Mouse (Mus musculus) C2C12 (cell line): Measurements from ENCODE around the gene Ergic2. TPM values are rescaled to one million over a fixed set of nuclear protein-coding genes. Genes with fewer than 3 reads are reported as not detected.

Experiments used
- H3K27me3 ChIP-seq: one replicate; pipeline ENCODE4 v1.6.1; 2011; ENCODE audit not compliant: control insufficient read depth, insufficient read depth, insufficient read length
- H3K36me3 ChIP-seq: one replicate; pipeline ENCODE4 v1.6.1; 2011; ENCODE audit not compliant: control insufficient read depth, insufficient read depth
- H3K4me3 ChIP-seq: one replicate; pipeline ENCODE4 v1.5.1; 2011; ENCODE audit warnings: mild to moderate bottlenecking, control low read depth; ENCODE audit not compliant: poor library complexity, insufficient read depth, severe bottlenecking
- H3K79me2 ChIP-seq: one replicate; pipeline ENCODE4 v1.6.1; 2011; ENCODE audit not compliant: control insufficient read depth, insufficient read depth
- H3K79me3 ChIP-seq: one replicate; pipeline ENCODE4 v1.6.1; 2011; ENCODE audit warnings: low read depth, control low read depth
- H3ac ChIP-seq: one replicate; pipeline ENCODE3; 2011; ENCODE audit warnings: low read depth; ENCODE audit not compliant: control insufficient read depth, insufficient read length
- CEBPB ChIP-seq: IDR thresholded peaks from one replicate; pipeline ENCODE4 v1.6.1; 2011; ENCODE audit warnings: low read depth, mild to moderate bottlenecking, control low read depth, moderate library complexity
- CTCF ChIP-seq: IDR thresholded peaks from one replicate; pipeline ENCODE4 v1.5.1; 2011; ENCODE audit not compliant: control insufficient read depth, insufficient read depth, insufficient read length
- FOSL1 ChIP-seq: IDR thresholded peaks from one replicate; pipeline ENCODE4 v1.8.0; 2011; ENCODE audit warnings: mild to moderate bottlenecking, low read length; ENCODE audit not compliant: poor library complexity, insufficient read depth, severe bottlenecking
- MAX ChIP-seq: IDR thresholded peaks from one replicate; pipeline ENCODE4 v1.6.1; 2011; ENCODE audit warnings: mild to moderate bottlenecking, control low read depth
- MYOD1 ChIP-seq: IDR thresholded peaks from one replicate; pipeline ENCODE4 v1.6.1; 2011; ENCODE audit warnings: low read depth; ENCODE audit not compliant: control insufficient read depth, insufficient read length
- MYOG ChIP-seq: IDR thresholded peaks from one replicate; pipeline ENCODE4 v1.6.1; 2011; ENCODE audit not compliant: control insufficient read depth, insufficient read length; ENCODE audit errors: extremely low read depth
- USF1 ChIP-seq: IDR thresholded peaks from one replicate; pipeline ENCODE4 v1.6.1; 2011; ENCODE audit warnings: low read depth, mild to moderate bottlenecking, control low read depth, moderate library complexity
- polyA plus RNA-seq: library from polyadenylated mRNA; unstranded; fragments of >200 nt; fragmentation: generic; extraction: Trizol; gene quantifications from one replicate; pipeline ENCODE4 v1.2.1, GENCODE M21; 2012; ENCODE audit warnings: missing spikeins

The Ergic2 gene
- polyA plus RNA-seq, 1 experiment: 49.4 TPM

- Histone ChIP-seq H3K79me2 (no peaks in the 10 kb centered on the region), H3K36me3 (no peaks in the 10 kb centered on the region), H3K27me3 (no peaks in the 10 kb centered on the region), H3ac (no peak overlapping the region), H3K79me3 (no peaks in the 10 kb centered on the region), H3K4me3 (no peak overlapping the region)
- no peak for TF ChIP-seq MYOD1
These were observed 69.8 kb downstream of the Ergic2 start for GRCm38 (mm10) chr6:148142421-148142820.

GRCm38 (mm10) chr6:148141874-148142273 lies 70.3 kb downstream of the Ergic2 start:
- no peaks in the 10 kb centered on the region for H3K27me3 ChIP-seq
- no peak overlapping the region for H3K4me3 ChIP-seq
- TF ChIP-seq CTCF (no peak), MYOD1 (no peak), MAX (no peak), CEBPB (no peak), USF1 (no peak)
- no peaks in the 10 kb centered on the region for H3K79me2 ChIP-seq
- no peaks in the 10 kb centered on the region for H3K36me3 ChIP-seq
- no peak overlapping the region for H3ac ChIP-seq
- no peaks in the 10 kb centered on the region for H3K79me3 ChIP-seq

- Histone ChIP-seq H3K36me3 (no peaks in the 10 kb centered on the region), H3K79me3 (no peaks in the 10 kb centered on the region), H3K4me3 (no peak overlapping the region), H3K27me3 (no peaks in the 10 kb centered on the region), H3K79me2 (no peaks in the 10 kb centered on the region), H3ac (no peak overlapping the region)
- TF ChIP-seq MYOG (no peak), MYOD1 (no peak), MAX (no peak), USF1 (no peak)
These were observed 72.7 kb downstream of the Ergic2 start for GRCm38 (mm10) chr6:148139288-148139995.

GRCm38 (mm10) chr6:148135769-148136382 lies 76.3 kb downstream of the Ergic2 start:
- Histone ChIP-seq H3K27me3 (no peaks in the 10 kb centered on the region), H3K79me2 (no peaks in the 10 kb centered on the region), H3K4me3 (no peak overlapping the region)

GRCm38 (mm10) chr6:148133536-148133935 lies 78.6 kb downstream of the Ergic2 start:
- Histone ChIP-seq H3K36me3 (no peaks in the 10 kb centered on the region), H3K27me3 (no peaks in the 10 kb centered on the region), H3K79me2 (no peaks in the 10 kb centered on the region), H3ac (no peak overlapping the region), H3K4me3 (no peak overlapping the region), H3K79me3 (no peaks in the 10 kb centered on the region)
- TF ChIP-seq CTCF: no peak
- TF ChIP-seq USF1: no peak
- no peak for TF ChIP-seq MAX
- no peak for TF ChIP-seq MYOD1
- no peak for TF ChIP-seq MYOG
- no peak for TF ChIP-seq CEBPB
- TF ChIP-seq FOSL1: no peak

More at GRCm38 (mm10) chr6:148135769-148136382, 76.3 kb downstream of the Ergic2 start:
- TF ChIP-seq CEBPB (no peak), MAX (peak; percentile 23), FOSL1 (no peak), CTCF (peak; percentile 74)
- Histone ChIP-seq H3K36me3 (no peaks in the 10 kb centered on the region), H3K79me3 (no peaks in the 10 kb centered on the region), H3ac (no peak overlapping the region)

- Histone ChIP-seq H3K36me3 (no peaks in the 10 kb centered on the region), H3K79me2 (no peaks in the 10 kb centered on the region), H3K27me3 (no peaks in the 10 kb centered on the region), H3ac (no peak overlapping the region), H3K79me3 (no peaks in the 10 kb centered on the region), H3K4me3 (no peak overlapping the region)
- no peak for TF ChIP-seq USF1
- no peak for TF ChIP-seq CTCF
- TF ChIP-seq CEBPB: no peak
- TF ChIP-seq MYOG: no peak
- TF ChIP-seq MYOD1: no peak
- no peak for TF ChIP-seq MAX
- TF ChIP-seq FOSL1: no peak
These were observed 79.9 kb downstream of the Ergic2 start for GRCm38 (mm10) chr6:148132314-148132713.

Other genes with a start within 250 kb of the Ergic2 start
- gene Far2, start 165.1 kb downstream of the Ergic2 start, polyA plus RNA-seq: 0.11 TPM
- gene Tmtc1, start 232.0 kb upstream of the Ergic2 start, polyA plus RNA-seq: not detected